Mouse (Mus musculus) CH12.LX (cell line): ENCODE results near the gene Lrrc49.

Experiments used
- CTCF ChIP-seq, 2 experiments: IDR thresholded peaks in 1 of 2; conservative IDR thresholded peaks in 1 of 2; 2 replicates each; pipeline ENCODE4 v1.5.1; 2011 to 2012; ENCODE audit warnings: low read depth in 2 of 2, low read length in 2 of 2, improper control_type of control experiment in 1 of 2, inconsistent platforms in 1 of 2, mild to moderate bottlenecking in 1 of 2, moderate library complexity in 1 of 2
- E2F4 ChIP-seq: IDR thresholded peaks from 2 replicates; pipeline ENCODE4 v1.6.1; 2011; ENCODE audit warnings: low read depth, low read length, improper control_type of control experiment; ENCODE audit not compliant: insufficient replicate concordance
- MAFK ChIP-seq: IDR thresholded peaks from 2 replicates; pipeline ENCODE4 v1.6.1; 2011; ENCODE audit warnings: low read length, improper control_type of control experiment; ENCODE audit not compliant: insufficient replicate concordance
- POLR2A ChIP-seq: IDR thresholded peaks from 2 replicates; pipeline ENCODE4 v1.6.1; 2011; ENCODE audit warnings: low read depth, mild to moderate bottlenecking, improper control_type of control experiment, low read length

DNA sequence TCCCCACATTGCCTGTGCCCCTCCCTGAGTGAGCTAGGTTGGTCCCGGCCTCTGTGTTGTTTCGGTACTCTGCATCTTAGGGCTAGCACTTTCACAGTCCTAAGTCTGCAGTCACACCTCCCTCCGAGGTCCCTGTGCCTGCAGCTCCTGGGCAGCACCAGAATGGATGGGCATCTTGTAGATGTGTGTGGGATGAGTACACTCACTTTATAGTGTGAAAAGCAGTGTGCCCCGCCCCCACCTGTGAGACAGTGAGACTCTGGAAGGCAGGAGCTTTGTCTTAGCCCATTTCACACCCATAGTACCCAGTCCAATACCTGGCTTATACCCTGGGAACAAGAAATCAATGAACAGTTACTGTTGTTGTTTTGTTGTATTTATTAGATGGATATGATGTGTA, 27.3 kb upstream of the Lrrc49 start:
- TF ChIP-seq MAFK (no peak), CTCF (conservative IDR thresholded peaks at IDR 0.05 in 1 of 2, IDR thresholded peaks at IDR 0.05 in 1 of 2; ENCODE audit: low read depth in 2 of 2, low read length in 2 of 2) (no peak), POLR2A (no peak), E2F4 (no peak)
